Mouse (Mus musculus) retina, postnatal 7 days (tissue): ENCODE measurements around the gene Gapdh.
A peak's percentile ranks its signal among the peaks of the same experiment; 100 is the strongest.

ENCODE experiments used
- DNase-seq: peaks from one replicate; pipeline ENCODE4 v3.0.0-alpha.2; 2012; ENCODE audit warnings: low read depth, low spot score

The Gapdh gene

DNA sequence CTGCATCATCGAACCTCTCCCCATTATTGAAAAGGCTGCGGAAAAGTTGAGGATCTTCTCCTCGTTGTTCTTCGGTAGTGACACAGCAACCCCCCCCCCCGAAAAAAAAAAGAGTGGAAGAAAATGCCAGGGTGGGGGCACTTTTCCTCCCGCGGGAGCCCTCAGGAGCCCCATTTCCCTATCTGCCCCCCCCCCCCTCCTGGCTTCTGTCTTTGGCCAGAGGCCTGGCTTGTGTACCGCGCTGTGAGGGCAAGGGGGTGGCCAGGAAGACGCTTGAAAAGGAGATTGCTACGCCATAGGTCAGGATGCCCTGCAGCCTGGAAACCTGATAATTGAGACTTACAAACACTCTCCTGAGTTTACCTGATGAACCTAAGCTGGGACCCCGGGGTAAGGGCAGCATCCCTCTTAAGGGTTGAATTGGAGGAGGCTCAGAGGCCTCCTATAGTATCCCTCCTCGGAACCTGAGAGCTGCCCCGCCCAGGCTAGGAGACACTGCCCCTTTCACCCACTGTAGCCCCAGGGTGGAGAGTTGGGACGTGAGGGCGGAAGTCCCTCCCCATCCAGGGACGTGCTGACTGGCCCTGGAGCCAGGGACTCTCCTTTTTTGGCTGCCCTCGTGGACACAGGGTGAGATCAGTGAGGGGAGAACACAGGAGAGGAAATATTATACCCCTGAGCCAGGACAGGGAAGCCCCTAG, at the start of gene Gapdh:
TSS of gene Gapdh (minus strand) at position 417 of the 701 bp plus-strand sequence.
- DNase-seq, result no peak

- peak; percentile 91 for DNase-seq
Observed at GRCm38 (mm10) chr6:125215148-125215954, 49.1 kb upstream of the Gapdh start, which contains the start of gene Vamp1. Gene Vamp1 (plus strand): TSS chr6:125215551.

DNA sequence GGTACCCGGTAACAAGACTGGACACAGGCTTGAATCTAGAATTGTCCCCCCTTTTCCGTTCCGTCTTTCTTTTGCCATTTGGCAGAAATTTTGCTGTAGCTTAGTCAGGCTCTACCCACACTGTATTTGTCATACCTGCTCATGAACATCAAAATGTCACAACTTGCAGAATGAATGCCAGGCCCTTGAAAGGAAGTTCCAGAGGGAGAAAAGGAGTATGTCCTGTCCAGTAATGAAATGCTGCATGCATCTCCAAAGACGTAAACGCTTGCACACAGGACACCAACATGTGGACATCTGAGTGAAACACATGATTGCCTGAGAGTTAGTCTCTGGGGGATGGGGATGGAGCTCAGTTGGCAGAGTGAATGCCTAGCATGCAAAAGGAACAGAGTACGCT, 47.4 kb upstream of the Gapdh start:
- no peak for DNase-seq

GRCm38 (mm10) chr6:125213129-125213528, 46.9 kb upstream of the Gapdh start:
- no peak for DNase-seq

DNA sequence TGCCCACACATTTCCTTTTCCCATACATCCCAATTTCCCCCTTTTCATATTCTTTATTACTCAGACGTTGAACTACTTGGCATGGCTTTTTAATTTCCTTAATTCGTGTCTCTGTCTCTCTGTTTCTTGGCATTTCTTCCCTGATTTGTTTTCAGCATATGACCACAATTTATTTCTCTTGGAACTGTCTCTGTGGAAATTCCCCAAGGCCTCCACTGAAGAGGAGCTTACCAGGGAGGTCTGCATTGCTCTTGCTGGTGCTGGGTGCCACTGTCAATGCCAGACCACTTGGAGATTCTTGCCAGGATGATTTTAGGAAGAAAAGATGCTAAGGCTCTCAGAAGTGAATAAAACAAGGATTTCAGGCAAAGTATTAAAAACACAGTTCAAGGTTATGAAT, 46.4 kb upstream of the Gapdh start:
- DNase-seq, result no peak

DNA sequence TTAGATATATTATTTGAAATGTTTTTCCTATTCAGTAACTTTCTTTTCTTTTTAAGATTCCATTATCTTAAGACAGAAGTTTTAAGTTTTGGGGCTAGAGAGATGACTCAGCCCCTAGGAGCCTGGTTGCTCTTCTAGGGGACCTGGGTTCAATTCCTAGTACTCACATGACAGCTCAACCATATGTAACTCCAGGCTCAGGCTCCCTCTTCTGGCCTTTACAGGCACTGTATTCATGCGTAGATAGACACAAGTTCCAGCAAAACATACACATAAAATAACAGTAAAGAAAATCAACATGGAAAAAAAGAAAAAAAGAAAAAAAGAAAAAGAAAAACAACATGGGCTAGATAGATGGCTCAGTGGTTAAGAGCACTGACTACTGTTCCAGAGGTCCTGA, 44.2 kb upstream of the Gapdh start:
- no peak for DNase-seq

- DNase-seq, result no peak
Observed at GRCm38 (mm10) chr6:125197166-125197565, 30.9 kb upstream of the Gapdh start.

DNA sequence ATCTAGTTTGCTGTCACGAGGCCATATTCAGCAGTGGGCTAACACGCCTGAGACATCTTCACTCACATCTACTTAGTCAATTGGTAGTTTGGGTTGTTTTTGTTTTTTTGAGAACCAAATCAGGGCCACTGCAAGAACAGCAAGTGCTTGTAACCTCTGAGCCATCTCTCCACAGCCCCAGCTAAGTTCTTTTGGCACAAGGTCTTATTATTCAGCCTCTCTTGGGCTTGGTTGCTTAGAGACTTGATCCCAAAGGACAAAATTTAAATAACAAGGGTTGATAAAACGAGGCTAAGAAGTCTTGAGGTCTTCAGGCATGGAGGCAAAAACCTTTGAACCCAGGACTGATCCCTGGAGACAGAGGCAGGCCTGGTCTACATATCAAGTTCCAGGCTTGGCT, 30.0 kb upstream of the Gapdh start:
- no peak for DNase-seq

DNA sequence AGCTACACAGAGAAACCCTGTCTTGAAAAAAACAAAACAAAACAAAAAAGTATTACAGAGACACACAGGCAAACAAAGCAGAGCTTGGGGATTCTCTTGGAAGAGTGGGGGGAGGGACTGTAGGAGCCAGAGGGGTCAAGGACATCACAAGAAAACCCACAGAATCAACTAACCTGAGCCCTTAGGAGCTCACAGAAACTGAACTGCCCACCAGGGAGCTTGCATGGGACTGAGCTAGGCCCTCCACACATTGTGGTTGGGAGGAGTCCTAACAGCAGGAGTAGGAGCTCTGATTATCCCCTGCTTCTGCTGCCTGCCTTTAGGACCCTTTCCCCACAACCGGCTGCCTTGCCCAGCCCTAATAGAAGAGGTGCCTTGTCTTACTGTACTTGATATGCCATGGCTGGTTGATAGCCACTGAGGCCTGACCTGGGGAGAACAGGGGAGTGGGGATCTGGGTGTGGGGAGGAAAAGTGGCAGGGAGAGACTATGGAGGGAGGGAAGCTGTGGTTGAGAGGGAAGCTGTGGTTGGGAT, 29.3 kb upstream of the Gapdh start:
- DNase-seq, result no peak

- DNase-seq, result no peak
Observed at GRCm38 (mm10) chr6:125193390-125193789, 27.1 kb upstream of the Gapdh start.

GRCm38 (mm10) chr6:125192841-125193240, 26.6 kb upstream of the Gapdh start:
- DNase-seq, result no peak

DNA sequence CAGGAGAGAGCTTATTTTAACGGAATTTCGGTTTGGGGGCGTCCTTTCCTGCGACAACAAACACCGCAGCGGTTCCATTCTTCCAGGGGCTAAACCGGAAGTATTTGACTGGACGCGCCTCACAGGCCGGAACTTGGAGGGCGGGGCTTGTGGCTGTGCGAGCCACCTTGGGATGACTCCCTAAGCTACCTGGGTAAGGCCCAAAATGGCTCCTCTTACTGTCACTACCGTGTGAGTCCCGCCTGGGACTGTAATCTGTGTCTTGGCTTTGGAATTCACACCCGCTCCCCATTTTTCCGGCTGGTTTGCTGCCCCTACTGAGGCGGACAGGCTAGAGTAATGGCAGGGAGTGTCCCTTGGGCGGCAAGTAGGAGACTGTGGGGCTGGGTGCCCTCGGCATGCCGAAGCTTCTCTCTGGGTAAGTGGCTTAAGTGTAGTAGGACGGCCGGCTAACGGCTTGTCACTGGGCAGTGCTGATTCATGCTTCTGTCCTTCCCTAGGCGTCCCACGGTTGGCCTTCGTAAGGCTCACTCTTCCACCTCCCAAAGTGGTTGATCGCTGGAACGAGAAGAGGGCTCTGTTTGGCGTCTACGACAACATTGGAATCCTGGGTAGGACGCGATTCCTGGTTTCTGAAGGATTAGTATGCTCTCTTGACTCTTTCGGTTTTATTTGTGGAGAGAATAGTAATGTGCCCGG, 25.9 kb upstream of the Gapdh start:
- peak; percentile 93 for DNase-seq

DNA sequence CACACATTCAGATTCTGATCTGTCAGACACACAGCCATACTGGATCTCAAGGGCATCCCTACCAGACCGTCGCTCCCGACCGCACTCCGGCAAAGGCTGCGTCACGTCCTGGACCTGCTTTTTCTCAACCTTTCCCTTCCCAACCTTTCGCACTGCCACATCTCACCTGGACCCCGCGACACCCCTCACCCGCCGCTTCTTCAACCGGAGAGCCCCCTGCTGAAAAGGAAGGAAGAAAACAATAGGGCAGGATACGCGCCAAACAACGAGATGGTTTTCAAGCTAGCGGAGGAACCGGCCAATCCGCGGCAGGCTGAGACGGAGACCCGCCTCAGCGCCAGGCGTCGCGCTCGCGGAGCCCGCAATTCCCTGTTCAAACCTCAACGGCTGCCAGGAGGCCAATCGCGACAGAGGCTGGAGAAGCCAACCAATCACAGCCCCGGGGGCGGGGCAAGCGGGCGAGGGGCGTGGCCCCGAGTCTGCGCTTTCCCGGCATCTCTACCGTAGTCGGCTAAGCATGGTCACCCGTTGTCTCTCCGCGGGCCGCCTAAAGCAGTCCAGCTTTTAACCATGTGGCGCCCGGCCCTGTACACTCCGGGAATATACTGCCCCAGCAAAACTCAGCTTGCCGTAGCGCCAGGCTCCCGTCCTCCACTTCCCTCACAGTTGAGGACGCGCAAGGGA, 25.2 kb upstream of the Gapdh start, which contains the start of the genes Ncapd2 and Mrpl51:
TSS of gene Ncapd2 (minus strand) at position 370 of the 684 bp plus-strand sequence.
TSS of gene Mrpl51 (plus strand) at position 470 of the 684 bp plus-strand sequence.
- DNase-seq, result peak; percentile 96

DNA sequence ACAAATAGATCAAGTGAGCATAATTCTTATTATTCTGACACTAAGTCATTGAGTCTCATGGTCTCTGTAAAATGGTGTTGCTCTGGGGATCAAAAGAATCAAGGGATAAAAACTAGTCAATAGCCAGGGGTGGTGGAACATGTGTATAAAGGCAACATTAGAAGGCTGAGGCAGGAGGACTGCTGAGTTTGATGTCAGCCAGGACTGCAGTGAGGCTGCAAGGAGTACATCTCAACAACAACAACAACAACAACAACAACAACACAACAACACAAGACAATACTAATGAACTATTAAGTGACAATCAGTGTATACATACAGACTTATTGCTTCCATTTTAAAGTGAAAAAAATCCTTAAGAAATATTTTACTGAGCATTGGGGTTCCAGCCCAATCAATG, 24.5 kb upstream of the Gapdh start:
- DNase-seq, result no peak

- DNase-seq, result no peak
Observed at GRCm38 (mm10) chr6:125186203-125186602, 19.9 kb upstream of the Gapdh start.

- DNase-seq, result no peak
Observed at GRCm38 (mm10) chr6:125182133-125182532, 15.9 kb upstream of the Gapdh start.

DNA sequence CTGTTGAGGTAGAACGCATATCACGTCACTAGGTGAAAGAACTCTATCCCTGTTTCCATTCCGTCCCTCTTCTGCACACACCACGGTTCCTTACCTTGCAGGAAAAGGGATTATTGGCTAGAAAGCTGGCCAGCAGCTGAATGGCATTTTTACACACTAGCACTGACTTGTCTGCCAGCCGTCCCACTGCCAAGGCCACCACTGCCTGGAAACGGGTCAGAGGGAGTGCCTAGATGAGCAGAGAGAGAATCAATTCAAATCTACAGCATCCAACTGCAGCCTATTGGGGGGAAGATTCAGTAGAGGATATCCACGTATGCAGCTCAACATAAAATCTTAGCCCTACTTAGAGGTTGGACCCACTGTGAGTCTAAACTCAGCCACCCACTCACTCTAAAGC, 13.3 kb upstream of the Gapdh start:
- no peak for DNase-seq

GRCm38 (mm10) chr6:125175469-125175868, 9.2 kb upstream of the Gapdh start:
- DNase-seq, result no peak

DNA sequence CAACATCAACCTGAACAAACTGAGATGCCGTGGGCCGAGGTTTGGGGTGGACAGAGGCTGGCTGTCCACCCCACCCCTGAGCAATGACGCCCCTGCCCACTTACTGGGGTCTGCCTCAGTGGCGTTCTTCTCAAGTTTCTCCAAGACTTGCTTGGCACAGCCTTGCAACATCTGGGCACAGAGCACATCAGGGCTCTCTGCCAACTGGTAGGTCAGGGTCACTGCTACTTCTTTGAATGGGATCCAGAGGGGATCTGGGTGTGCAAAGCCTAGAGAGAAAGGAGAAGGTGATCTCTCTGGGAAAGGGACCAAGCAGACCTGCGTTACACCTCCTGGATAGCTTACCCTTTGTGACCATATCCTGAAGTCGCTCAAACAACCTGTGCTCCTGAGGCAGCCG, 7.0 kb upstream of the Gapdh start:
- no peak for DNase-seq

GRCm38 (mm10) chr6:125172474-125172873, 6.2 kb upstream of the Gapdh start:
- no peak for DNase-seq

DNA sequence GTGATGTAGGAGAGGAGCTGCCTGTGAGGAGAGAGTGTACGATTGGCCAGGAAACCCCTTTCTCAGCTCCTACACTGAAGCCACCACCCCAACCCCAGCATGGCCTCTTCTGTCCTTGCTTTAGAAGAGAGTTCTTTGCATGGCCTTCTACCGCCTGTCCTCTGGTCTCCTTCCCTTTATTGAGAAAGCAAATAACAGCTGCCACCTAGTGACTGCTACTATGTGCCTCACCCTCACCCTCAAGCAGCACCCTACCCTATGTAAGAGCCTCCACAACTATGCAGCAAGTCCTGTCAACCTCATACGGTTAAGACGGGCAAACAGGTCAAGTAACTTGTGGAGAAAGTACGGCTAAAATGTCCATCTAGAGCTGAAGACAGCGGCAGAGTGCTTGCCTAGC, 3.9 kb upstream of the Gapdh start:
- no peak for DNase-seq
